Mouse (Mus musculus) lung, postnatal 0 days (tissue): ENCODE results near the gene App. TPM values are rescaled to one million over a fixed set of nuclear protein-coding genes. Genes with fewer than 3 reads are reported as not detected.
A peak's percentile ranks its signal among the peaks of the same experiment; 100 is the strongest.

Experiments used
- ATAC-seq: fragments of 200-750 bp; cut with Nextera tagmentation; 2 replicates; pipeline ENCODE4 v1.8.0; 2017; ENCODE audit warnings: moderate library complexity
- DNase-seq: peaks from one replicate; pipeline ENCODE4 v3.0.0-alpha.2; 2016; ENCODE audit warnings: low spot score
- H3K27ac ChIP-seq: fragments of 300-500 bp; sonication (generic); 2 replicates; pipeline ENCODE4 v1.5.1; 2014; ENCODE audit warnings: antibody characterized with exemption, mild to moderate bottlenecking, low read length, mixed read lengths
- H3K27me3 ChIP-seq: fragments of 300-500 bp; sonication (generic); replicated peaks from 2 replicates; pipeline ENCODE4 v1.6.1; 2014; ENCODE audit warnings: low read length, mixed read lengths; ENCODE audit not compliant: insufficient read depth
- H3K36me3 ChIP-seq: fragments of 300-500 bp; sonication (generic); 2 replicates; pipeline ENCODE4 v1.6.1; 2014; ENCODE audit warnings: low read length, mixed read lengths; ENCODE audit not compliant: insufficient read depth
- H3K4me1 ChIP-seq: fragments of 300-500 bp; sonication (generic); 2 replicates; pipeline ENCODE4 v1.6.1; 2014; ENCODE audit warnings: antibody characterized with exemption, low read depth, low read length, mixed read lengths; ENCODE audit not compliant: insufficient read depth
- H3K4me2 ChIP-seq: fragments of 300-500 bp; sonication (generic); replicated peaks from 2 replicates; pipeline ENCODE4 v1.6.1; 2014; ENCODE audit warnings: low read depth, mild to moderate bottlenecking, low read length, moderate library complexity, mixed read lengths
- H3K4me3 ChIP-seq: fragments of 300-500 bp; sonication (generic); 2 replicates; pipeline ENCODE4 v1.5.1; 2014; ENCODE audit warnings: low read depth, low read length
- H3K9ac ChIP-seq: fragments of 300-500 bp; sonication (generic); replicated peaks from 2 replicates; pipeline ENCODE4 v1.6.1; 2014; ENCODE audit warnings: low read depth, mild to moderate bottlenecking
- H3K9me3 ChIP-seq: fragments of 300-500 bp; sonication (generic); 2 replicates; pipeline ENCODE4 v1.6.1; 2016; ENCODE audit warnings: low read length, mixed read lengths
- CTCF ChIP-seq: IDR thresholded peaks from 2 replicates; pipeline ENCODE4 v1.5.1; 2016; ENCODE audit warnings: antibody characterized with exemption, mild to moderate bottlenecking
- EP300 ChIP-seq: IDR thresholded peaks from 2 replicates; pipeline ENCODE4 v1.6.1; 2016; ENCODE audit warnings: antibody characterized with exemption, mild to moderate bottlenecking, control low read depth
- WGBS: fragments of 180-500 bp; shearing (Covaris S2); extraction: QIAGEN DNeasy Blood & Tissue Kit; methylation state at CpG from one replicate; pipeline ENCODE4 v1.1.7; 2014; 5-methylcytosine and 5-hydroxymethylcytosine counted together
- polyA plus RNA-seq: library from polyadenylated mRNA; unstranded; fragments of >200 nt; fragmentation: Nextera tagmentation; extraction: Ambion mirVana; gene quantifications from 2 replicates; pipeline ENCODE4 v1.2.1, GENCODE M21; 2015

Gene App
- polyA plus RNA-seq, 1 experiment from 2014 or later, result 425 TPM

DNA sequence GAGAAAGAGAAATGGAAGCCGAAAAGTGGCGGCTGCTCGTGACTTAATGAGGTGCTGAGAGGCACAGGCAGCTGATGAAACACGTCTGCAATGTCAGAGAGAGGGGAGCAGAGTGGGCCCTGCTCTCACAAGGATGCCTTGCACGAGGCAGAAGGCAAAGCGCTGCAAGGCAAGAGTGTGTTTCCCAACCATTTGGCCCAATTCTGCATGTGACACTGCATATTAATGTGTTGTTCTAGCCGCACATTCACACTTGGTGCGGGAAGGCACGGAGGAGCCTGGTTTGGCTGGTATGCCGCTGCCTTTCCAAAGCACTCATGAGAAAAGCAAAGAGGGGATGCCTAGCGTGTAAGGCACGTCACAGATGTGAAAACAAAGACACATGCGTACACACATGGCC is 63.1 kb downstream of the App start:
- peak; percentile 82 for ATAC-seq
- TF ChIP-seq EP300 (no peak), CTCF (no peak)
- 54% methylated on average over 13 of the region's 13 CpGs for WGBS
- DNase-seq, result peak; percentile 78
- H3K4me2 ChIP-seq, result no peak overlapping the region
- no peak overlapping the region for H3K9ac ChIP-seq
- no peaks in the 10 kb centered on the region for H3K36me3 ChIP-seq
- 0 out of 2 replicates have a peak, but pooled peaks cover 3% of the 10 kb centered on the region for H3K4me1 ChIP-seq
- no peaks in the 10 kb centered on the region for H3K9me3 ChIP-seq
- H3K27me3 ChIP-seq, result no peaks in the 10 kb centered on the region
- H3K27ac ChIP-seq, result no peak overlapping the region
- no peak overlapping the region for H3K4me3 ChIP-seq

DNA sequence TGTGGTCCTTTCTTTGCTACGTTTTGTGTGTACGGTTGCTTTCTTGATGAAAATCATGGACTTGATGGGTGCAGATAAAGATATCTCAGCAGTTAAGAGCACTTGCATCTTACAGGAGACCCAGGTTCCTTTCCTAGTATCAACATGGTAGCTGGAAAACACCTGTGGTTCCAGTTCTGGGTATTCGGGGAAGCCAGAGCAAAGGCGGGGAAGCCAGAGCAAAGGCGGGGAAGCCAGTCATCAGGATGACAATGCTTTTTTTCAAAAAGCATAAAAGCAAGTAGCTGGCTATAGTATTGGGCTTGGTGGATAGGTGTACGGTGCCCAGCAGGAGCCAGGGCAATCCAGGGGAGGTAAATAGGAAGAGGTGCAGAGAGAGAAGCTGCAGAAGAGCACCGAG is 65.1 kb downstream of the App start:
- 87% methylated on average over 7 of the region's 7 CpGs for WGBS
- TF ChIP-seq CTCF (no peak), EP300 (no peak)

DNA sequence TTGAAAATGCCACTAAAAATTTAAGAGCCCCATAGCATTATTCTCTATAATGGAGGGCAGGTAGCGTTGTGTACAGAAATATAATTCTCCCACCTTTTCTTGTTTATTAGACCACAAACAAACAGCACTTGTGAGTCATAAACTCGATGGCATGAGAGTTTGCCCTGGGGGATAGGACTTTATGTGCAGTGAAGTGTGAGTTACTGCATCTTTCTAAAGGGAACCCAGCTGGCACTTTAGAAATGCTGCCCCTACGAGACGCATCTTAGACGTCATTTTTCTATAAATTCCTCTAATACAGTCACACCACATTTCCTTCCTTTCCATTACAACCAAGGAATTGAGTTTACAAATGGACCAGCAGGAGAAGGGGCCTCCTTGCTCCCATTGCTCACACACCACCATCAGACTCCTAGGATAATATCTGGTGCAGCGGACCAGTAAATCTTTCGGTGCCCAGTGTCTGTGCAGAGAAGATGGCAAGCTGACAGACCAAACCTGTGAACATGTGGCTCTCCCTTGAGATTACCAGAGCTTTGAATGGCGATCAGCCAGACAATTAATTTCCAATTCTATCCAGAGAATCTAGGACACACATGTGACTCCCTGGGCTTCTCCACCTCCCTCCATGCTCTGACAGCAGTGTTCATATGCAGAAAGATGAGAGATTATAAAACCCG is 66.8 kb downstream of the App start:
- Histone ChIP-seq H3K9me3 (no peaks in the 10 kb centered on the region), H3K4me3 (no peak overlapping the region), H3K4me1 (no peaks in the 10 kb centered on the region), H3K9ac (no peak overlapping the region), H3K27ac (no peak overlapping the region), H3K36me3 (peaks cover 3% of the 10 kb centered on the region; the same call in 1 of the 2 replicates), H3K27me3 (no peaks in the 10 kb centered on the region), H3K4me2 (no peak overlapping the region)
- WGBS, result 77% methylated on average over 9 of the region's 9 CpGs
- no peak for TF ChIP-seq EP300
- no peak for TF ChIP-seq CTCF
- no peak for ATAC-seq
- DNase-seq, result no peak

More for the DNA sequence above, 65.1 kb downstream of the App start:
- Histone ChIP-seq H3K9ac (no peak overlapping the region), H3K27ac (no peak overlapping the region), H3K36me3 (no peaks in the 10 kb centered on the region), H3K9me3 (no peaks in the 10 kb centered on the region), H3K4me3 (no peak overlapping the region), H3K4me1 (0 out of 2 replicates have a peak, but pooled peaks cover 3% of the 10 kb centered on the region), H3K27me3 (no peaks in the 10 kb centered on the region), H3K4me2 (no peak overlapping the region)
- DNase-seq (no peak), ATAC-seq (no peak)

DNA sequence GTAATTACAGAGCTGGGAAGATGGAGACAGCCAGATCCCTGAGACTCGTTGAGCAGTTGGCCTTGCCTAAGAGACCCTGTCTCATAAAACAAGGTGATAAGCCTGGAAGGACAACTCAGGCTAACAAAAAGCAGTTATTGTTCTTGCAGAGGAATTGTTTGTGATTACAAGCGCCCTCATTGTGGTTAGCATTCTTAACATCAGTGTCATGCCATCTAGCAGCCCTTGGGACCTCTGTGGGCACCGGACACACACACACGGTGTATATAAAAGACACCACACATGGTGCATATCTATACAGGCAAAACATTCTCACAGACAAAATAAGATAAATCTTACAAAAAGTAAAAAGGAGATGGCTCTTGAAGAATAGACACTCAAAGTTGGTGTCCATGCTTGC is 68.0 kb downstream of the App start:
- Histone ChIP-seq H3K27me3 (no peaks in the 10 kb centered on the region), H3K4me2 (no peak overlapping the region), H3K9ac (no peak overlapping the region), H3K9me3 (no peaks in the 10 kb centered on the region), H3K36me3 (peaks cover 6% of the 10 kb centered on the region), H3K4me1 (no peaks in the 10 kb centered on the region), H3K4me3 (no peak overlapping the region), H3K27ac (no peak overlapping the region)
- no peak for ATAC-seq
- TF ChIP-seq CTCF, result no peak
- TF ChIP-seq EP300, result no peak
- DNase-seq, result no peak
- 79% methylated on average over 4 of the region's 4 CpGs for WGBS

DNA sequence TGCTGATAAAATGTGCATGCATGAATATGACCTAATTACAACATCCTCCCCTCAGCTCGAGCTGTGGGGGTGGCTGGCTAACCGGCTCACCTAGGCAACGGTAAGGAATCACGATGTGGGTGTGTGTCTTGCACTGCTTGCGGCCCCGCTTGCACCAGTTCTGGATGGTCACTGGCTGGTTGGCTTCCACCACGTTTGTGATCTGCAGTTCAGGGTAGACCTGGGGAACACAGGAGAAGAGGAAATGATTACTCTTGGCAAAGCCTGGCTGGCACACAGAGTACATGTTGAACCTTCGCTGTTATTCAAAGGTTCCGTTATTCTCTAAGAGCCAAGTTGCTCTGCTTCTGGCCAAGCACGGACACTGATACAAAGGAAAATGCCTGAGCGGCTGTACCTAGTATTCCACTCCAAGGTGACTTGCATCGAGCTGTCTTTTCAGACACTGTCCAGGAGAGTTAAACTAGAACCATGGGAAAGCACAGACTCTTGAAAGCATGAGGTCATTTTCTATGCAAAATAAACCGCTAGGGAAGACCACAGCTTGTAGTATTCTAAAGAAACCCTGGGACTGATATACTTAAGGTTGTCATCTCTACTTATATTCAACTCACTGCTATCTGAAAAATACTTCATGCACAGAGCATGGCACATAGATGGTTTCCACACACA is 70.3 kb downstream of the App start:
- WGBS, result 83% methylated on average over 13 of the region's 13 CpGs
- TF ChIP-seq CTCF, result no peak
- no peak for TF ChIP-seq EP300
- H3K27me3 ChIP-seq, result no peaks in the 10 kb centered on the region

DNA sequence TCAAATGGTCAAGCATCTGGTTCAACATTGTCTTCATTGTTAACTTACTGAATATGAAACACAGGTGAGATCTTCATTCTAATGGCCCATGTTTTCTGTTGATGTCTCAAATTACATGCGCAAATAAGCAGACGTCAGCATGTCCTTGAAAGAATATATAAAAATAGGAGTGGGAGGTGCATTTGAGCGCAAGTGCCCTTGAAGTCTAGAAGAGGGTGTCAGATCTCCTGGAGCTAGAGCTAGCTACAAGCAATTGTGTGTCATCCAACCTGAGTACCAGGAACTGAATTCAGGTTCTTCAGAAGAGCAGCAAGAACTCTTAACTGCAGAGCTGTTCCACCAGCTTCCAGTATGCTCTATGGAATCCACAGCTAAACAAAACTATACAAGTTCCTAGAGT is 72.0 kb downstream of the App start:
- 76% methylated on average over 3 of the region's 3 CpGs for WGBS
- Histone ChIP-seq H3K4me2 (no peak overlapping the region), H3K4me3 (no peak overlapping the region), H3K27me3 (no peaks in the 10 kb centered on the region), H3K9ac (no peak overlapping the region), H3K4me1 (no peaks in the 10 kb centered on the region), H3K27ac (no peak overlapping the region), H3K36me3 (peaks cover 6% of the 10 kb centered on the region), H3K9me3 (no peaks in the 10 kb centered on the region)
- ATAC-seq (no peak), DNase-seq (no peak)
- TF ChIP-seq EP300 (no peak), CTCF (no peak)

More for the DNA sequence above, 70.3 kb downstream of the App start:
- H3K4me1 ChIP-seq, result no peaks in the 10 kb centered on the region
- no peak overlapping the region for H3K9ac ChIP-seq
- H3K36me3 ChIP-seq, result peaks cover 6% of the 10 kb centered on the region
- ATAC-seq (no peak), DNase-seq (no peak)
- H3K9me3 ChIP-seq, result no peaks in the 10 kb centered on the region
- H3K4me3 ChIP-seq, result no peak overlapping the region
- H3K4me2 ChIP-seq, result no peak overlapping the region
- no peak overlapping the region for H3K27ac ChIP-seq
